Mouse (Mus musculus): ENCODE data around the gene Spock1. TPM values are rescaled to one million over a fixed set of nuclear protein-coding genes. Genes with fewer than 3 reads are reported as not detected.
A peak's percentile ranks its signal among the peaks of the same experiment; 100 is the strongest.

The Spock1 gene
- polyA plus RNA-seq, 1 experiment from 2014 or later: 31.2 TPM

GRCm38 (mm10) chr13:57855766-57856165, 52.4 kb downstream of the Spock1 start:
- no peak overlapping the region for H3K9ac ChIP-seq (ENCODE audit: low read length)
- ATAC-seq: no peak
- no peaks in the 10 kb centered on the region for H3K4me1 ChIP-seq (ENCODE audit: control insufficient read depth, insufficient read depth, low read length)
- peak; percentile 35 for DNase-seq (ENCODE audit: low spot score)
- no peaks in the 10 kb centered on the region for H3K9me3 ChIP-seq (replicated peaks; ENCODE audit: control insufficient read depth, low read length)
- no peak overlapping the region for H3K4me2 ChIP-seq (ENCODE audit: low read length)
- no peak overlapping the region for H3K27ac ChIP-seq (ENCODE audit: low read depth, low read length)
- no peak overlapping the region for H3K4me3 ChIP-seq (ENCODE audit: low read depth, low read length)
- 61% methylated on average over 4 of the region's 4 CpGs for WGBS
- no peaks in the 10 kb centered on the region for H3K27me3 ChIP-seq (replicated peaks; ENCODE audit: control insufficient read depth, insufficient read depth, low read length)
- H3K36me3 ChIP-seq (ENCODE audit: control insufficient read depth, insufficient read depth, low read length): no peaks in the 10 kb centered on the region

DNA sequence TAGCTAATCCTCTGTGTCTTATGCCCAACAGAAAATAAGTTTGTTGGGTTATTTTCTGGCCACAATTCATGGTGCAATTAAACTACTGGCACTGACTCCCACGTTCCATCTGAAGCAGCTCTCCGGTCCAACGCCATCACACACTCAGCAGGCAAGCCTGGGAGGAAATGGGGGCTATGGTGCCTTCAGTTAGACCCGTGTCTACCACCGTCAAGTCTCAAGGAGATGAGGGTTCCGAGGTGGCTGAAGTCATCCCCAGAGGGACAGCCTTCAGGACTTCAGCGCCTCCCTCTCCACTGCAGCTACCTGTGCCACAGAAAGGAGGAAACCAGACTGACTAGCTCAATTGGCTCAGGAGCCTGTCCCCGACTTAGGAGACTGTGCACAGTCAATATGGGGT, 53.7 kb downstream of the Spock1 start:
- ATAC-seq (no peak), DNase-seq (ENCODE audit: low spot score) (no peak)
- no peaks in the 10 kb centered on the region for H3K4me1 ChIP-seq (ENCODE audit: control insufficient read depth, insufficient read depth, low read length)
- no peaks in the 10 kb centered on the region for H3K36me3 ChIP-seq (ENCODE audit: control insufficient read depth, insufficient read depth, low read length)
- whole genome bisulfite sequencing: 72% methylated on average over 8 of the region's 8 CpGs
- no peak overlapping the region for H3K4me3 ChIP-seq (ENCODE audit: low read depth, low read length)
- no peak overlapping the region for H3K9ac ChIP-seq (ENCODE audit: low read length)
- H3K27me3 ChIP-seq (replicated peaks; ENCODE audit: control insufficient read depth, insufficient read depth, low read length): no peaks in the 10 kb centered on the region
- H3K4me2 ChIP-seq (ENCODE audit: low read length): no peak overlapping the region
- H3K9me3 ChIP-seq (replicated peaks; ENCODE audit: control insufficient read depth, low read length): no peaks in the 10 kb centered on the region
- H3K27ac ChIP-seq (ENCODE audit: low read depth, low read length): no peak overlapping the region

- Histone ChIP-seq H3K9ac (ENCODE audit: low read length) (no peak overlapping the region), H3K4me2 (ENCODE audit: low read length) (no peak overlapping the region), H3K27ac (ENCODE audit: low read depth, low read length) (no peak overlapping the region), H3K4me1 (ENCODE audit: control insufficient read depth, insufficient read depth, low read length) (no peaks in the 10 kb centered on the region), H3K36me3 (ENCODE audit: control insufficient read depth, insufficient read depth, low read length) (no peaks in the 10 kb centered on the region), H3K9me3 (replicated peaks; ENCODE audit: control insufficient read depth, low read length) (no peaks in the 10 kb centered on the region), H3K27me3 (replicated peaks; ENCODE audit: control insufficient read depth, insufficient read depth, low read length) (no peaks in the 10 kb centered on the region), H3K4me3 (ENCODE audit: low read depth, low read length) (no peak overlapping the region)
- 48% methylated on average over 1 of the region's 1 CpGs for WGBS
- DNase-seq (ENCODE audit: low spot score) (no peak), ATAC-seq (no peak)
Observed at GRCm38 (mm10) chr13:57853621-57854020, 54.5 kb downstream of the Spock1 start.

DNA sequence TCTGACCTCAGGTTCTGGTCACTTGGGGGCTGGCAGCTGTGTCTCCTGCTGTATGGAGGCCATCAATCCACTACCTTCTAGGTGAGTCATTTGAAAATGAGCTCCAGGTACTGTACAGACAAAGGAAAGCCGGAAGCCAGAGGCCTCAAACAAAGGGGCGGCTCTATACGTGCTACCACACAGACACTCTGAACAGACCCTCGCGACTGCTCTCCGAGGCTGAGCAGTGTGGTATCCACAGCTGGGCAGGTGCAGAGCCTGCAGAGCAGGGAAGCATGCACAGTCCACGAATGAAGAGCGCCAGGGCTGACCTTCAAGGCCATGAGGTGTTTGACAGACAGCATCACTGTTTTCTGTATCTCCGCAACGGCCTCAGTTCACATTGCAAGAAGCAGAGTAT, 55.0 kb downstream of the Spock1 start:
- Histone ChIP-seq H3K9me3 (replicated peaks; ENCODE audit: control insufficient read depth, low read length) (no peaks in the 10 kb centered on the region), H3K36me3 (ENCODE audit: control insufficient read depth, insufficient read depth, low read length) (no peaks in the 10 kb centered on the region), H3K9ac (ENCODE audit: low read length) (no peak overlapping the region), H3K27ac (ENCODE audit: low read depth, low read length) (no peak overlapping the region), H3K4me3 (ENCODE audit: low read depth, low read length) (no peak overlapping the region), H3K4me2 (ENCODE audit: low read length) (no peak overlapping the region), H3K4me1 (ENCODE audit: control insufficient read depth, insufficient read depth, low read length) (no peaks in the 10 kb centered on the region), H3K27me3 (replicated peaks; ENCODE audit: control insufficient read depth, insufficient read depth, low read length) (no peaks in the 10 kb centered on the region)
- DNase-seq (ENCODE audit: low spot score) (no peak), ATAC-seq (no peak)
- WGBS: 83% methylated on average over 10 of the region's 10 CpGs

DNA sequence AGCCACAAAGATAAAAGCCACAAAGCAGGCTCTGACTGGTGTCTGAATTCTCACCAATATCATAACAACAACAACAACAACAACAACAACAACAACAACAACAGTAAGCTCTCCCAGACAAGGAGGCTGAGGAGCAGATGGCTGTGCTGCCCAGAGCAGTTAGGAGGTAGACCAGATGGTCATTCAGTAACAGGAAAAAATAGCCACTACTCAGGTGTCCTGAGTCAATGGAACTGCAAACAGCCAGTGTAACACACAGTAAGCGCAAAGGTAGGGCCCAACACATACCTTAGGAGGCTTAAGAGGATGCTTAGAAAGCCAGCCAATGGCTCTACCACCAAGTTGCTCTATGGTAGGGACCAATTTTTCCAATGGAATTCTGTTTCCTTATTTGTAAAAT, 59.2 kb downstream of the Spock1 start:
- ATAC-seq (no peak), DNase-seq (ENCODE audit: low spot score) (no peak)
- Histone ChIP-seq H3K27ac (ENCODE audit: low read depth, low read length) (no peak overlapping the region), H3K27me3 (replicated peaks; ENCODE audit: control insufficient read depth, insufficient read depth, low read length) (no peaks in the 10 kb centered on the region), H3K36me3 (ENCODE audit: control insufficient read depth, insufficient read depth, low read length) (no peaks in the 10 kb centered on the region), H3K4me2 (ENCODE audit: low read length) (no peak overlapping the region), H3K9ac (ENCODE audit: low read length) (no peak overlapping the region), H3K4me3 (ENCODE audit: low read depth, low read length) (no peak overlapping the region), H3K9me3 (replicated peaks; ENCODE audit: control insufficient read depth, low read length) (no peaks in the 10 kb centered on the region), H3K4me1 (ENCODE audit: control insufficient read depth, insufficient read depth, low read length) (no peaks in the 10 kb centered on the region)
- 88% methylated on average over 1 of the region's 1 CpGs for WGBS

GRCm38 (mm10) chr13:57847101-57847500, 61.0 kb downstream of the Spock1 start:
- H3K36me3 ChIP-seq (ENCODE audit: control insufficient read depth, insufficient read depth, low read length): no peaks in the 10 kb centered on the region
- H3K27ac ChIP-seq (ENCODE audit: low read depth, low read length): no peak overlapping the region
- H3K9ac ChIP-seq (ENCODE audit: low read length): no peak overlapping the region
- H3K9me3 ChIP-seq (replicated peaks; ENCODE audit: control insufficient read depth, low read length): no peaks in the 10 kb centered on the region
- no peak overlapping the region for H3K4me2 ChIP-seq (ENCODE audit: low read length)
- H3K27me3 ChIP-seq (replicated peaks; ENCODE audit: control insufficient read depth, insufficient read depth, low read length): no peaks in the 10 kb centered on the region
- DNase-seq (ENCODE audit: low spot score) (no peak), ATAC-seq (no peak)
- H3K4me3 ChIP-seq (ENCODE audit: low read depth, low read length): no peak overlapping the region
- 92% methylated on average over 4 of the region's 4 CpGs for WGBS
- no peaks in the 10 kb centered on the region for H3K4me1 ChIP-seq (ENCODE audit: control insufficient read depth, insufficient read depth, low read length)

- Histone ChIP-seq H3K27me3 (replicated peaks; ENCODE audit: control insufficient read depth, insufficient read depth, low read length) (no peaks in the 10 kb centered on the region), H3K36me3 (ENCODE audit: control insufficient read depth, insufficient read depth, low read length) (no peaks in the 10 kb centered on the region), H3K4me2 (ENCODE audit: low read length) (no peak overlapping the region), H3K9ac (ENCODE audit: low read length) (no peak overlapping the region), H3K4me3 (ENCODE audit: low read depth, low read length) (no peak overlapping the region), H3K9me3 (replicated peaks; ENCODE audit: control insufficient read depth, low read length) (no peaks in the 10 kb centered on the region), H3K4me1 (ENCODE audit: control insufficient read depth, insufficient read depth, low read length) (no peaks in the 10 kb centered on the region), H3K27ac (ENCODE audit: low read depth, low read length) (no peak overlapping the region)
- ATAC-seq (no peak), DNase-seq (ENCODE audit: low spot score) (no peak)
- WGBS: 91% methylated on average over 9 of the region's 9 CpGs
Observed at GRCm38 (mm10) chr13:57846468-57846867, 61.7 kb downstream of the Spock1 start.

DNA sequence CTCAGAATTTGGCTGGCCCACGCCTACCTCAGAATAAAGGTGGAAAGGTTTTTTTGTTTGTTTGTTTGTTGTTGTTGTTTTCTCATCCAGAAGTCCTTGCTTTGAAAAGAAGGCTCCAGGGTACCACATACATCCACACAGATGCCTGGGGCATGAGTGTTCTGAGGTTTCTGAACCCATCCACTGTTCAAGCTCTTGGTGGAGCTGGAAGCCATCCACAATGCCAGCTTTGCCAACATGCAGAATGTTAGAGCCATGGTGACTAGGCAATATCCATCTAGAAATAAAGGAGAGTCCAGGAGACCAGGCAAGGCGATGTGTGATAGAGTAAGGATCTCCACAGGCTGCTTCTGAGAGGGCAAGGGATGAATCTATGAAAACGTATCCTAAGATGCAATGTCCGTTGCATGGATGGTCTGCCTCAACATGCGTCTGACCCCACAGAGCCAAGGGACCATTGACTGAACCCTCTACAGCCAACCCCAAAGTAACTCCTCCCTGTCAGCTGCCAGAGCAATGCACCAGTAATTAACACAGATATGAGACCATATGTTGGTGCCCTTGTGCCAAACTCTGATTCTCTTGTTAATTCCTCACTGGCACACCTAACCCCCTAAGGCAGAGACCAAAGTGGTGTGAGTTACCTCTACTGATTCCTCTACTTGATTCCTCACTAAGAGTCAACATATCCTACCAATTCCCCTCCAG, 66.8 kb downstream of the Spock1 start:
- ATAC-seq: no peak
- H3K4me2 ChIP-seq (ENCODE audit: low read length): no peak overlapping the region
- no peaks in the 10 kb centered on the region for H3K36me3 ChIP-seq (ENCODE audit: control insufficient read depth, insufficient read depth, low read length)
- H3K4me3 ChIP-seq (ENCODE audit: low read depth, low read length): no peak overlapping the region
- H3K27ac ChIP-seq (ENCODE audit: low read depth, low read length): no peak overlapping the region
- H3K4me1 ChIP-seq (ENCODE audit: control insufficient read depth, insufficient read depth, low read length): no peaks in the 10 kb centered on the region
- H3K9ac ChIP-seq (ENCODE audit: low read length): no peak overlapping the region
- H3K9me3 ChIP-seq (replicated peaks; ENCODE audit: control insufficient read depth, low read length): no peaks in the 10 kb centered on the region
- no peak for DNase-seq (ENCODE audit: low spot score)
- no peaks in the 10 kb centered on the region for H3K27me3 ChIP-seq (replicated peaks; ENCODE audit: control insufficient read depth, insufficient read depth, low read length)
- 93% methylated on average over 5 of the region's 5 CpGs for WGBS

DNA sequence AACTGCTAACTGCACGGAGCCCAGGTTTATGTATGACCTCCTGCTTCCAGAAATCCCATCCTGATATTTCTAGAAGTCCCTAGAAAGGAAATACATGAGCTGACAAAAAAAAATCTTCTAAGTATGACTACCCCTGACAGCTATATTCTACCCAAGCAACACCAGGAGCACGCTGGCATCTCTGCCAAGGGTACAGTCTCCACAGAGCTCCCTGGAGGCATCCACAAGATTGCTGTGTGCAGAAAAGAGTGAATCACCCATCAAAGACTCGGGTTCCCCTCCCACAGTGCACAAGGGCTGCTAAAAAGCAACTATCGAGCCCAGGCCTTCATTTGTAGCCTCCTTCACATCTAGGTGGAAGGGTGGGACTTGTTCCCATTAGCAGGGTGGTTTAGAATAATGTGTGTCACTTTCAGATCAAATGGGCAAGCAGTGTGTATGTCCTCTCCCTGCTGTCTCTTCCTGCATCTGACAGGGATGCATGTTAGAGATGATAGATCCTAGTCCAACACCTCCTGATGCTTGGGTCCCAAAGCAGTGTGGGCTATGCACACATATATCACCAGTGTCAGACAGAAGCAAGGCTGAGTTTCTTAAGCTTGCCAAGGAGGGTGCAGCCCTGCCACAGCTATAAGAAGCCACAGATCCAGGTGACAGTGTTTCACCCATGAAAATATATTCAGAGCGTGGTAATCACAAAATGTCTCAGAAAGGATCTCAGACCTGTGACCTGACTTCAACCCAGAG, 70.3 kb downstream of the Spock1 start:
- Histone ChIP-seq H3K4me1 (ENCODE audit: control insufficient read depth, insufficient read depth, low read length) (no peaks in the 10 kb centered on the region), H3K27ac (ENCODE audit: low read depth, low read length) (no peak overlapping the region), H3K36me3 (ENCODE audit: control insufficient read depth, insufficient read depth, low read length) (no peaks in the 10 kb centered on the region), H3K9me3 (replicated peaks; ENCODE audit: control insufficient read depth, low read length) (no peaks in the 10 kb centered on the region), H3K27me3 (replicated peaks; ENCODE audit: control insufficient read depth, insufficient read depth, low read length) (no peaks in the 10 kb centered on the region), H3K9ac (ENCODE audit: low read length) (no peak overlapping the region), H3K4me3 (ENCODE audit: low read depth, low read length) (no peak overlapping the region), H3K4me2 (ENCODE audit: low read length) (no peak overlapping the region)
- DNase-seq (ENCODE audit: low spot score) (no peak), ATAC-seq (no peak)
- 73% methylated on average over 5 of the region's 5 CpGs for WGBS

Measured in forebrain, embryonic 14.5 days (tissue).